Mouse (Mus musculus): ENCODE data around the gene Ndufs8. TPM values are rescaled to one million over a fixed set of nuclear protein-coding genes. Genes with fewer than 3 reads are reported as not detected.
"Not testable (repeated sequence)": the region's sequence is repeated elsewhere in the genome, so short reads cannot be mapped to it uniquely, and the experiment has no call there.

Ndufs8 gene
- 271 and 298 TPM in 2 replicates for polyA plus RNA-seq (2015; fragmentation: Nextera tagmentation; extraction: Ambion mirVana)

GRCm38 (mm10) chr19:3912337-3913204, at the start of gene Ndufs8:
Gene Ndufs8, minus strand, starts transcription at chr19:3912774.
- Histone ChIP-seq H3K27me3 (ENCODE audit: control insufficient read depth, insufficient read depth, low read length) (no peaks in the 10 kb centered on the region), H3K9ac (ENCODE audit: low read length) (peak within 1 kb of the TSS; percentile 82), H3K36me3 (ENCODE audit: control insufficient read depth, insufficient read depth, low read length) (peaks cover 11% of the 10 kb centered on the region; the same call in 1 of the 2 replicates), H3K4me1 (ENCODE audit: control insufficient read depth, insufficient read depth, low read length) (peaks cover 24% of the 10 kb centered on the region), H3K4me3 (replicated peaks; ENCODE audit: low read length) (peak within 1 kb of the TSS; percentile 73), H3K4me2 (ENCODE audit: low read depth, low read length) (peak within 1 kb of the TSS; percentile 97), H3K27ac (ENCODE audit: low read length) (peak within 1 kb of the TSS; percentile 82), H3K9me3 (replicated peaks; ENCODE audit: control insufficient read depth, low read length) (no peaks in the 10 kb centered on the region)
- ATAC-seq (ENCODE audit: insufficient read depth, low FRiP score) = peak; percentile 97
- WGBS = under 1% methylated on average over 43 of the region's 43 CpGs

DNA sequence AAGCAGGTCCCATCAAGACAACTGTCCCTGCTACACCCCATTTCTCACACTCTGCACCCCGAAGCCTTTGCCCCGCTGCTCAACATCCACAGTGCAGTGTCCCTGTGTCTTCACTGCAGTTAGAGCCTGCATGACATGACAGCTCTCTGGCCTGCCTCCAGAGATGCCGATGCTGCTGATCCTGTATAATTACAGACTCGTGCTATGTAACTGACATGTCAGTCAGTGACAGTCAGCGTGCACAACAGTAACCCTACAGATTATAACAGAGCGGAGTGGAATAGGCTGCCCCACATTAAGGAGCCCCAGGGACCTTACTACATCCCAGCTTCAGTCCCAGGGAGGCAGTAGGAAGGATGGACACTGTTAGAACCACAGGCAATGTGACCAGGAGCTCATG, 49.2 kb upstream of the Ndufs8 start:
- H3K4me1 ChIP-seq (ENCODE audit: control insufficient read depth, insufficient read depth, low read length); H3K27ac ChIP-seq (ENCODE audit: low read length); H3K4me2 ChIP-seq (ENCODE audit: low read depth, low read length); H3K9me3 ChIP-seq (replicated peaks; ENCODE audit: control insufficient read depth, low read length); H3K27me3 ChIP-seq (ENCODE audit: control insufficient read depth, insufficient read depth, low read length); ATAC-seq (ENCODE audit: insufficient read depth, low FRiP score); H3K9ac ChIP-seq (ENCODE audit: low read length); H3K4me3 ChIP-seq (replicated peaks; ENCODE audit: low read length); H3K36me3 ChIP-seq (ENCODE audit: control insufficient read depth, insufficient read depth, low read length): not testable (repeated sequence)
- WGBS = 78% methylated on average over 6 of the region's 6 CpGs

DNA sequence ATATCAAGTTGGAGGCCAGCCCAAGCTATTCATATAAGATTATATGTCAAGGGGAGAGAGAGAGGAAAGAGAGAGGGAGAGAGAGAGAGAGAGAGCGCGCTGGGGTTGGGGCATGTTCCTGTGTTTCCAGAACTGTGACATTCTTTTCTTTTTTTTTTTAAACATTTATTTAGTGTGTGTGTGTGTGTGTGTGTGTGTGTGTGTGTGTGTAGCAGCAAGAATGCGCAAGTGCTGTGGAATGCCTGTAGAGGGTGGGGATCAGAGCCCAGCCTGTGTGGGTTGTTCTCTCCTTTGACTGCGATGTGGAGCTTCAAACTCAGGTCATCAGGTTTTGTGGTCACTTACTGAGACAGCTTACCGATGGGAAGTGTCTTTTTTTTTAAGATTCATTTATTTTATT, 47.6 kb upstream of the Ndufs8 start:
- Histone ChIP-seq H3K27me3 (ENCODE audit: control insufficient read depth, insufficient read depth, low read length) (no peaks in the 10 kb centered on the region), H3K4me1 (ENCODE audit: control insufficient read depth, insufficient read depth, low read length) (no peaks in the 10 kb centered on the region), H3K4me2 (ENCODE audit: low read depth, low read length) (no peak overlapping the region), H3K4me3 (replicated peaks; ENCODE audit: low read length) (no peak overlapping the region), H3K9ac (ENCODE audit: low read length) (no peak overlapping the region), H3K36me3 (ENCODE audit: control insufficient read depth, insufficient read depth, low read length) (no peaks in the 10 kb centered on the region), H3K27ac (ENCODE audit: low read length) (no peak overlapping the region), H3K9me3 (replicated peaks; ENCODE audit: control insufficient read depth, low read length) (no peaks in the 10 kb centered on the region)
- 65% methylated on average over 5 of the region's 5 CpGs for WGBS
- no peak for ATAC-seq (ENCODE audit: insufficient read depth, low FRiP score)

DNA sequence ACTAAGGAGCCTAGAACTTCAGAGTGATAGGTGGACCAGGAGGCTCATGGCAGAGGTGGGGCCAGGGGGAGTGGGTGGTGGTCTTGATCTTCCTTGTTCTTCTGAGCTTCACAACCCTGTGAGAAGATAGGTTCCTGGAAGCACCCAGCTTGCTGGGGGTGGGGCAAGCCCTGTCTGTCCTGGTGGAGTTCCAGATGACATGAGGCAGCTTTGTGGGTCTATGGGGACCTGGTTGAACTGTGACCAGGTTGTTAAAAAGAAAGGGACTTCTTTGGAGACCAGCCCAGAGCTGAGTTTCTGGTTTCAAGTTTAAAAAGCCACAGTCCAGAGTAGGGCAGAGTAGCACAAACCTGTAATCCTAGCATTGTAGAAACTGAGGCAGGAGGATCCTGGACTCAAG, 46.5 kb upstream of the Ndufs8 start:
- Histone ChIP-seq H3K9ac (ENCODE audit: low read length) (no peak overlapping the region), H3K36me3 (ENCODE audit: control insufficient read depth, insufficient read depth, low read length) (no peaks in the 10 kb centered on the region), H3K4me1 (ENCODE audit: control insufficient read depth, insufficient read depth, low read length) (no peaks in the 10 kb centered on the region), H3K4me3 (replicated peaks; ENCODE audit: low read length) (no peak overlapping the region), H3K27ac (ENCODE audit: low read length) (no peak overlapping the region), H3K4me2 (ENCODE audit: low read depth, low read length) (no peak overlapping the region), H3K9me3 (replicated peaks; ENCODE audit: control insufficient read depth, low read length) (no peaks in the 10 kb centered on the region), H3K27me3 (ENCODE audit: control insufficient read depth, insufficient read depth, low read length) (no peaks in the 10 kb centered on the region)
- ATAC-seq (ENCODE audit: insufficient read depth, low FRiP score) = no peak

GRCm38 (mm10) chr19:3958470-3958869, 45.9 kb upstream of the Ndufs8 start, which contains the start of gene Aldh3b3:
Gene Aldh3b3, plus strand, starts transcription at chr19:3958645.
- WGBS = 58% methylated on average over 4 of the region's 4 CpGs
- Histone ChIP-seq H3K27me3 (ENCODE audit: control insufficient read depth, insufficient read depth, low read length) (no peaks in the 10 kb centered on the region), H3K9ac (ENCODE audit: low read length) (no peak within 1 kb of the TSS; the same call in 1 of the 2 replicates), H3K9me3 (replicated peaks; ENCODE audit: control insufficient read depth, low read length) (no peaks in the 10 kb centered on the region), H3K27ac (ENCODE audit: low read length) (no peak within 1 kb of the TSS), H3K4me1 (ENCODE audit: control insufficient read depth, insufficient read depth, low read length) (no peaks in the 10 kb centered on the region), H3K4me3 (replicated peaks; ENCODE audit: low read length) (no peak within 1 kb of the TSS), H3K36me3 (ENCODE audit: control insufficient read depth, insufficient read depth, low read length) (no peaks in the 10 kb centered on the region), H3K4me2 (ENCODE audit: low read depth, low read length) (no peak within 1 kb of the TSS)
- ATAC-seq (ENCODE audit: insufficient read depth, low FRiP score) = no peak

DNA sequence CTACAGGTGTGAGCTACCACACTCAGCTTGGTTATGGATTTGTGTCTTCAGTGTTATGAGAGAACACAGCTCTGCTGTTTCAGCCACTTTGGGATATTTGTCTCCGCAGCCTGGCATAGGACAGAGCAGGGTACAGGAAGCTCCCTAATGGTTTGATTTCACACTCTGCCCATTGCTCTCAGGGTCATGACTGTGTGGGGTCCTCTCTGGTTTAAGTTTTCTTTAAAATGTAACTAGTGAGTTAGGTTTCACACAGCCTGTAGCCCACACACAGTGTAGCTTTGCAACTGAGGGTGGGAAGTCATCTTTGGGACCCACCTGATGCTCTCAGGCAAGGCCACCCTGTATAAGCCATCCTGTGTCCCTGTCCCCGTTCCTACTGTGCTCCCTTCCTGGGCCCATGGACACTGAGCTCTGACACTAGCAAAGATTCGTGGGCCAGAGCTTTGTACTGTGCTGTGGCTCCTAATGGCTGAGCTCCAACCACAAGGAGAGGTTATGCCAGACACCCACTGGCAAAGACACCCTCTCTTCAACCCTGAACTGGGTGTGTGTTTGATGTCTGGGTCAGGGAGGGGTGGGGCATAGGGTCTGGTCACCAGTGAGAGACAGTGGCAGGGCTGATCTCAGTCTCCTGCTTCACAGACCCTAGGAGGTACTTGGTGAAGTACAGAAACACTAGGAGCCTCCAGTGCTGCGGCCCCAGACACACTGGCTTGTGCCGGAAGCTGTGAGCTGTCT, 44.9 kb upstream of the Ndufs8 start:
- not testable (repeated sequence) for ATAC-seq (ENCODE audit: insufficient read depth, low FRiP score); H3K9me3 ChIP-seq (replicated peaks; ENCODE audit: control insufficient read depth, low read length); H3K4me3 ChIP-seq (replicated peaks; ENCODE audit: low read length); H3K4me1 ChIP-seq (ENCODE audit: control insufficient read depth, insufficient read depth, low read length); H3K9ac ChIP-seq (ENCODE audit: low read length); H3K36me3 ChIP-seq (ENCODE audit: control insufficient read depth, insufficient read depth, low read length); H3K27ac ChIP-seq (ENCODE audit: low read length); H3K4me2 ChIP-seq (ENCODE audit: low read depth, low read length); H3K27me3 ChIP-seq (ENCODE audit: control insufficient read depth, insufficient read depth, low read length)
- 69% methylated on average over 5 of the region's 5 CpGs for WGBS

GRCm38 (mm10) chr19:3955804-3956203, 43.2 kb upstream of the Ndufs8 start:
- Histone ChIP-seq H3K27me3 (ENCODE audit: control insufficient read depth, insufficient read depth, low read length) (no peaks in the 10 kb centered on the region), H3K4me1 (ENCODE audit: control insufficient read depth, insufficient read depth, low read length) (no peaks in the 10 kb centered on the region), H3K9ac (ENCODE audit: low read length) (no peak overlapping the region), H3K27ac (ENCODE audit: low read length) (no peak overlapping the region), H3K9me3 (replicated peaks; ENCODE audit: control insufficient read depth, low read length) (no peaks in the 10 kb centered on the region), H3K36me3 (ENCODE audit: control insufficient read depth, insufficient read depth, low read length) (no peaks in the 10 kb centered on the region), H3K4me3 (replicated peaks; ENCODE audit: low read length) (no peak overlapping the region), H3K4me2 (ENCODE audit: low read depth, low read length) (no peak overlapping the region)
- WGBS = 35% methylated on average over 4 of the region's 4 CpGs
- no peak; the same call in 1 of the 2 replicates for ATAC-seq (ENCODE audit: insufficient read depth, low FRiP score)

DNA sequence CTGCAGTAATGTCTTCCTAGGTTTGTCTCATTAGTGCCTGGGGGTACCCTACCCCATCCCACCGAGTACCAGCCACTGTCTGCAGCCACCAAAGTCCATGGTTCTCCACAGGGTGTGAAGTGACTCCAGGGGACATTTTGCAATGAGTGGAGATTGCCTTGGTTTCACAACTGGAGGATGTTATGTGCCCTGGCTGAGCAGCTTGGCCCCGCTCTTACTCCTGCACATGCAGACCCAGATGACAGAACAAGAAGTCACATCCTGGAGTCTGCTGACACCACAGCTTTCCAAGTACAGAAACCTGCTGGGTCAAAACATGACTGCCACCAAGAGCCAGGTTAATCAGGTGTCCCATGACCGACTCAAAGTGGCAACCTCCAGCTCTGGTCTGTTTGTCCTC, 42.5 kb upstream of the Ndufs8 start:
- H3K4me1 ChIP-seq (ENCODE audit: control insufficient read depth, insufficient read depth, low read length) = no peaks in the 10 kb centered on the region
- H3K4me3 ChIP-seq (replicated peaks; ENCODE audit: low read length) = no peak overlapping the region
- H3K36me3 ChIP-seq (ENCODE audit: control insufficient read depth, insufficient read depth, low read length) = no peaks in the 10 kb centered on the region
- H3K9ac ChIP-seq (ENCODE audit: low read length) = no peak overlapping the region
- no peak overlapping the region for H3K4me2 ChIP-seq (ENCODE audit: low read depth, low read length)
- H3K9me3 ChIP-seq (replicated peaks; ENCODE audit: control insufficient read depth, low read length) = no peaks in the 10 kb centered on the region
- 67% methylated on average over 3 of the region's 3 CpGs for WGBS
- no peak overlapping the region for H3K27ac ChIP-seq (ENCODE audit: low read length)
- no peak for ATAC-seq (ENCODE audit: insufficient read depth, low FRiP score)
- no peaks in the 10 kb centered on the region for H3K27me3 ChIP-seq (ENCODE audit: control insufficient read depth, insufficient read depth, low read length)

DNA sequence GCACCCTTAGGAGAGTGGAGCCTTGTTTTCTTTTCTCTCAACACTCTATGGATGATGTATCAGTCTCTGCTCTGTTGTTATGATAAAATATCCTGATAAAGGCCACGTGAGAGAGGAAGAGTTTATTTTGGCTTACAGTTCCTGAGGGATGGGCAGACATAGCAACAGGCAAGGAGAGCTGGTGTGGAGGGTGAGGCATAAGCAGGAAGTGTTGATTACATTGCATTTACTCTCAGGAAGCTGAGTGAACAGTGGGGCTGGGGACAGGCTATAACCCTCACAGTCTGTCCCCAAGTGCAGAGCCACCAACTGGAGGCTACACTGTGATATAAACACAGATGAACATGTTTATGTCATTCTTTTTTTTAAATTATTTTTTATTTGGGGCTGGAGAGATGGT, 39.5 kb upstream of the Ndufs8 start:
- Histone ChIP-seq H3K9me3 (replicated peaks; ENCODE audit: control insufficient read depth, low read length) (no peaks in the 10 kb centered on the region), H3K4me1 (ENCODE audit: control insufficient read depth, insufficient read depth, low read length) (no peaks in the 10 kb centered on the region), H3K4me2 (ENCODE audit: low read depth, low read length) (no peak overlapping the region), H3K27me3 (ENCODE audit: control insufficient read depth, insufficient read depth, low read length) (no peaks in the 10 kb centered on the region), H3K9ac (ENCODE audit: low read length) (no peak overlapping the region), H3K27ac (ENCODE audit: low read length) (no peak overlapping the region), H3K36me3 (ENCODE audit: control insufficient read depth, insufficient read depth, low read length) (no peaks in the 10 kb centered on the region), H3K4me3 (replicated peaks; ENCODE audit: low read length) (no peak overlapping the region)
- no peak for ATAC-seq (ENCODE audit: insufficient read depth, low FRiP score)
- 28% methylated on average over 1 of the region's 1 CpGs for WGBS

Data from stomach, embryonic 16.5 days (tissue).